Mouse (Mus musculus): ENCODE measurements around the gene Wnt10b. TPM values are rescaled to one million over a fixed set of nuclear protein-coding genes. Genes with fewer than 3 reads are reported as not detected.

Gene Wnt10b
- total RNA-seq, 1 experiment from 2014 or later: not detected

DNA sequence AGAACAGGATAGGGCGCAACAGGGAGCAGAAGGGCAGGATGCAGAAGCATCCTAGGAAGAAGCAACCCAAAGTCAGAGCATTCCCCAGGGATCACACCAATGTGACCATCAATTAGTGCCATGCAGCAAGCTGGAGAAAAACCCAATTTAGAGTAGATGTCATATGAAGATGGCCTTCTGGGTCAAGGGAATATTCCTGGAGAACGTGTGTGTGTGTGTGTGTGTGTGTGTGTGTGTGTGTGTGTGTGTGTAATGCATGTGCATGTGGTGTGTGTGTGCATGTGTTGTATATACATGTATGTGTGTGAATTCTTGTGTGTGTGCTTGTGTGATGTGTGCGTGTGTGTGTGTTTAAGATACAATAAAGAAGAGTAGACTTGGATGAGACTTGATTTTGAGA, 21.0 kb upstream of the Wnt10b start:
- no peak for ATAC-seq (replicated peaks; ENCODE audit: insufficient number of reproducible peaks, low FRiP score, low TSS enrichment, poor library complexity, severe bottlenecking)

DNA sequence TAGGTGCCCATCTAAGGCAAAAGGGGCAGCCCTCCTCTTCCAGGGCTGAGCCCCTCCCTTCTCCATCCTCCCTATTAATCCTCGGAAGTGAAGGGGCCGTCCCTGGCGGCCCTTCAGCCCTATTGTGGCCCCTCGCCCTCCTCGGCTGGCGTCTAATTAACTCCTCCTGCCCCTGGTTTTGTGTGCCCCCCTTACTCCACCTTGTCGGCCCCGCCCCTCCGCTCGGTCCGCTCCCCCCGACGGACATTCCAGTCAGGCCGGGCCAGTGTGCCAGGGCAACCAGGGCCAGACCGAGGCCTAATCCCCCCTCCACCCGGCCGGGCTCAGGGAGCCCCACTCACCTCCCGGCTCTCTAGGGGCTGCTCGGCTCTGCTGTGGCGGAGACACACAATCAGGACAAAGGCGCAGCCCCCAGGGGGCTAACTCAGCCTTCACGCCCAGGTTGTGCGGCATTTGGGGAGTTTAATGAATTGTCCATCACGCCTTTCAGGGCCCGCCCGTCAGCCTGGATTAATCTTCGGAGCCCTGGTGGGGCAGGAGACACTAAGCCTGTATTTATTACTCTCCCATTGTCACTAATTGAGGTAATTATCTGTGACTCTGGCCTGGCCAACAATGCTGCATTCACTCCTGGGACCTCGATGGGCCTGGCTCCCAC, 20.0 kb upstream of the Wnt10b start:
- ATAC-seq (replicated peaks; ENCODE audit: insufficient number of reproducible peaks, low FRiP score, low TSS enrichment, poor library complexity, severe bottlenecking): no peak

DNA sequence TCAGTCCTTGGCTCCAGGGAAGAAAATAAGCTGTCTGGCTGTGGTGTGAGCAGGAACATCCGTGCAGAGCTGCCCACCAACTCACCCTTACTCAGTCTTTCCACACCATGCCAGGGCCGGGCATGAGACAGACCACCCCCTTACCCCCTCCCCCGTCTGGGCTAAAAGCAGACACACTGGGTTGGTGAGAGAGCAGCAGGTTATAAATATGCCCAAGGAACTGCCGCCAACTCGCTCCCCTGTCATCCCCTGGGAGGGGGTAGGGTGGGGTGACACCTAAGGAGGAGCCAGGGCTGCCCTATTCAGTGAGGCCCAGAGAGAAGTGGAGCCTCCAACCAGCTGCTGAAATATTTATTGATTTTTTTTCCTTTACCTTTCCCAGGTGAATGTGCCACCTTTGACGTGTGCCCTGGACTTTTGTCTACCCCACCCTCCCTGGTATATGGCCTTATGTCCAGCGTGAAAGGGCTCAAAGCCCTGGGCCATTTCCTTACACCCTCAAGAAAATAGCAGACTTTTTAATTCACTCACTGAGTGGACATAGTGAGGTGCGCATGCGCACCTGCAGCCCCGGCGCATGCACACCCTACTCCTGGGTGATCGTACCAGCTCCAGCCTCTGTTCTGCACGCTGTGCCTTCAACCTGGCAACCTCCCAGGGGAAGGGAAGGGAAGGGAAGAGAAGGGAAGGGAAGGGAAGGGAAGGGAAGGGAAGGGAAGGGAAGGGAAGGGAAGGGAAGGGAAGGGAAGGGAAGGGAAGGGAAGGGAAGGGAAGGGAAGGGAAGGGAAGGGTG, 19.0 kb upstream of the Wnt10b start:
- no peak for ATAC-seq (replicated peaks; ENCODE audit: insufficient number of reproducible peaks, low FRiP score, low TSS enrichment, poor library complexity, severe bottlenecking)

DNA sequence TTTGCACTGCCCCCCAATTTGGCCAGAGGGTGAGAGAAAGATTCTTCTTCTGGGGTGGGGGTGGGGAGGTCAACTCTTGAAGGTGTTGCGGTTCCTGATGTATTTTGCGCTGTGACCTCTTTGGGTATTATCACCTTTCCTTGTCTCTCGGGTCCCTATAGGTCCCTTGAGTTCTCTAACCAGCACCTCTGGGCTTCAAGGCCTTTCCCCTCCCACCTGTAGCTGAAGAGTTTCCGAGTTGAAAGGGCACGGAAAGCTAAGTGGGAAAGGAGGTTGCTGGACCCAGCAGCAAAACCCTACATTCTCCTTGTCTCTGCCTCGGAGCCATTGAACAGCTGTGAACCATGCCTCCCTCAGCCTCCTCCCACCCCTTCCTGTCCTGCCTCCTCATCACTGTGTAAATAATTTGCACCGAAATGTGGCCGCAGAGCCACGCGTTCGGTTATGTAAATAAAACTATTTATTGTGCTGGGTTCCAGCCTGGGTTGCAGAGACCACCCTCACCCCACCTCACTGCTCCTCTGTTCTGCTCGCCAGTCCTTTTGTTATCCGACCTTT, 15.3 kb upstream of the Wnt10b start:
- no peak for ATAC-seq (replicated peaks; ENCODE audit: insufficient number of reproducible peaks, low FRiP score, low TSS enrichment, poor library complexity, severe bottlenecking)

DNA sequence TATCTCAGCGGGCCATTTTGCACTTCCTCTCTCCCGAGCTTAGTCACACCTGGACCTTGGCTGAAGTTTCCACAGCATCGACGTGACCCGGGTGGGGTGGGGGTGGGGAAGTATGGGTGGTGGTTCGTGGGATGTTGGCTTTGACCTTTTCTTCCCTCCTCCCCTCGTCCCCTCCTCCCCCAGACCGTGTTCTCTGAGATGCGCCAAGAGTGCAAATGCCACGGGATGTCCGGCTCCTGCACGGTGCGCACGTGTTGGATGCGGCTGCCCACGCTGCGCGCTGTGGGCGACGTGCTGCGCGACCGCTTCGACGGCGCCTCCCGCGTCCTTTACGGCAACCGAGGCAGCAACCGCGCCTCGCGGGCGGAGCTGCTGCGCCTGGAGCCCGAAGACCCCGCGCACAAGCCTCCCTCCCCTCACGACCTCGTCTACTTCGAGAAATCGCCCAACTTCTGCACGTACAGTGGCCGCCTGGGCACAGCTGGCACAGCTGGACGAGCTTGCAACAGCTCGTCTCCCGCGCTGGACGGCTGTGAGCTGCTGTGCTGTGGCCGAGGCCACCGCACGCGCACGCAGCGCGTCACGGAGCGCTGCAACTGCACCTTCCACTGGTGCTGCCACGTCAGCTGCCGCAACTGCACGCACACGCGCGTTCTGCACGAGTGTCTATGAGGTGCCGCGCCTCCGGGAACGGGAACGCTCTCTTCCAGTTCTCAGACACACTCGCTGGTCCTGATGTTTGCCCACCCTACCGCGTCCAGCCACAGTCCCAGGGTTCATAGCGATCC, 14.5 kb upstream of the Wnt10b start:
- no peak for ATAC-seq (replicated peaks; ENCODE audit: insufficient number of reproducible peaks, low FRiP score, low TSS enrichment, poor library complexity, severe bottlenecking)

DNA sequence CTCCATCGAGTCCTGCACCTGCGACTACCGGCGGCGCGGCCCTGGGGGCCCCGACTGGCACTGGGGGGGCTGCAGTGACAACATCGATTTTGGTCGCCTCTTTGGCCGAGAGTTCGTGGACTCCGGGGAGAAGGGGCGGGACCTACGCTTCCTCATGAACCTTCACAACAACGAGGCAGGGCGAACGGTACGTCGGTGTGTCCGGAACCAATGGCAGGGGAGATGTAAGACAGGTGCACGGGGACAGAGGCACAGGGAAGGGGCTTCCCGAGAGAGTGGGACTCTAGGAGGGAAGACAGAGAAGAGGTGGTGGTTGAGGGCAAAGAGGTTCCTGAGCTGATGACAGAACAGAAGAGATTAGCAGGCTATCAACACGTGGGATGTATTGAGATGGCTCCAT, 13.8 kb upstream of the Wnt10b start:
- ATAC-seq (replicated peaks; ENCODE audit: insufficient number of reproducible peaks, low FRiP score, low TSS enrichment, poor library complexity, severe bottlenecking): no peak

DNA sequence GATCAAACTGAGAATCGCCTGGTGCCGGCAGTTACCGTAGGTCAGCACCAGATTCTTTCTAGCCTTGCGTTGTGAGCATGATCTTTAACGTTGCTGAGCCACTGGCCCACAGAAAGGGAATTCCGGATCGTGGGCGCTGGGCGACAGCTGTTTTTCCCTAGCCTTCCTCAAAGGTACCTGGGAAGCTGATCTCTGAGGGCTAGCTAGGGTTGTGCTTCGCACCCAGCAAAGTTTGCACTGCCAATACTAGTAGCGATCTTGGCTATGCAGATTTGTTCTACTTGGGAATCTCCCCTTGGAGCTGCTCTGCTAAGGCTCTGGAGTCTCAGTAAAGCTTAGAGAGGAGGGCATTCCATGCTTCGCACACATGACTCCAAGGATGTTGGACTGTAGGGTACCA, 13.3 kb upstream of the Wnt10b start:
- ATAC-seq (replicated peaks; ENCODE audit: insufficient number of reproducible peaks, low FRiP score, low TSS enrichment, poor library complexity, severe bottlenecking): no peak

DNA sequence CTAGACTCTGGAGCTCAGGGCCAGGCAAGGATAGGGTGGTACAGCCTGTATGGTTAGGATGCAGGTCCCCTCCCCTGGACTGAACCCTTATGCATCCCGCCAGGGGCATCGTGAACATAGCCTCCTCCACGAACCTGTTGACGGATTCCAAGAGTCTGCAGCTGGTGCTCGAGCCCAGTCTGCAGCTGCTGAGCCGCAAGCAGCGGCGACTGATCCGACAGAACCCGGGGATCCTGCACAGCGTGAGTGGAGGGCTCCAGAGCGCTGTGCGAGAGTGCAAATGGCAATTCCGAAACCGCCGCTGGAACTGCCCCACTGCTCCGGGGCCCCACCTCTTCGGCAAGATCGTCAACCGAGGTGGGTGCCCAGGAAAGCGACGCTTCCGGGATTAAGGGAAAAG, 12.8 kb upstream of the Wnt10b start:
- no peak for ATAC-seq (replicated peaks; ENCODE audit: insufficient number of reproducible peaks, low FRiP score, low TSS enrichment, poor library complexity, severe bottlenecking)

DNA sequence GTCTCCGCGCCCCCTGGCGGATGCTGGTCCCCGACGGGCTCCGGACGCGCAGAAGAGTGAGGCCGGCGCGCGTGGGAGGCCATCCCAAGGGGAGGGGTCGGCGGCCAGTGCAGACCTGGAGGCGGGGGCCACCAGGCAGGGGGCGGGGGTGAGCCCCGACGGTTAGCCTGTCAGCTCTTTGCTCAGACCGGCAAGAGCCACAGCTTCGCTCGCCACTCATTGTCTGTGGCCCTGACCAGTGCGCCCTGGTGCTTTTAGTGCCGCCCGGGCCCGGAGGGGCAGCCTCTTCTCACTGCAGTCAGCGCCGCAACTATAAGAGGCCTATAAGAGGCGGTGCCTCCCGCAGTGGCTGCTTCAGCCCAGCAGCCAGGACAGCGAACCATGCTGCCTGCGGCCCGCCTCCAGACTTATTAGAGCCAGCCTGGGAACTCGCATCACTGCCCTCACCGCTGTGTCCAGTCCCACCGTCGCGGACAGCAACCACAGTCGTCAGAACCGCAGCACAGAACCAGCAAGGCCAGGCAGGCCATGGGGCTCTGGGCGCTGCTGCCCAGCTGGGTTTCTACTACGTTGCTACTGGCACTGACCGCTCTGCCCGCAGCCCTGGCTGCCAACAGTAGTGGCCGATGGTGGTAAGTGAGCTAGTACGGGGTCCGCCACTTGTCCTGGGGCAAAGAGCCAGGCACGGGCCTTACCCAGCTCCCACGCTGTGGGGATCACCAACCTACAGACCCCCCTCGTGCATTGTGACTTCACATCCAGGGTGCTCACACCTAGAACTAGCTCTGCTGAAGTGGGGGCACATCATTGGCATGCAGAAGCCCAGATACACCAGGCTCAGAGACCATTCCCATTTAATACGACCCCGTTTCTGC, 11.9 kb upstream of the Wnt10b start, which contains the start of gene Wnt1:
TSS of gene Wnt1 (plus strand) at position 197 of the 875 bp plus-strand sequence.
- no peak for ATAC-seq (replicated peaks; ENCODE audit: insufficient number of reproducible peaks, low FRiP score, low TSS enrichment, poor library complexity, severe bottlenecking)

DNA sequence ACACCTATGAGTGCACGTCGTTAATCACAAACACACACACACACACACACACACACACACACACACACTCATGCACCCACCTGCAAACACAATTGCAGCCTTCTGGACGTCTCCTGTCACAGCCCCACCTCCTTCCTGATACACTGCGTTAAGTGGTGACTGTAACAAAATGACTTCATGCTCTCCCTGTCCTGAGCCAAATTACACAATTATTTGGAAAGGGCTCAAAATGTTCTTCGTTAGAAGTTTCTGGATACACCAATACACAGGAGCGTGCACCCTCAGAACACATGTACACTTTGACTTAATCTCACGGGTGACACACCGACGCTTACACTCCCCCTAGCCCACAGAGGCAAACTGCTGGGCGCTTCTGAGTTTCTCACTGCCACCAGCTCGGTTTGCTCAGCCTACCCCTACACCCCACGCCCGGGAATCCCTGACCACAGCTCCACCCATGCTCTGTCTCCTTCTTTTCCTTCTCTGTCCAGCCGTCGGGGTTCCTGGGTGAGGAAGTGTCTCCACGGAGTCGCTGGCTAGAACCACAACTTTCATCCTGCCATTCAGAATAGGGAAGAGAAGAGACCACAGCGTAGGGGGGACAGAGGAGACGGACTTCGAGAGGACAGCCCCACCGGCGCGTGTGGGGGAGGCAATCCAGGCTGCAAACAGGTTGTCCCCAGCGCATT, 11.2 kb upstream of the Wnt10b start:
- no peak for ATAC-seq (replicated peaks; ENCODE audit: insufficient number of reproducible peaks, low FRiP score, low TSS enrichment, poor library complexity, severe bottlenecking)

DNA sequence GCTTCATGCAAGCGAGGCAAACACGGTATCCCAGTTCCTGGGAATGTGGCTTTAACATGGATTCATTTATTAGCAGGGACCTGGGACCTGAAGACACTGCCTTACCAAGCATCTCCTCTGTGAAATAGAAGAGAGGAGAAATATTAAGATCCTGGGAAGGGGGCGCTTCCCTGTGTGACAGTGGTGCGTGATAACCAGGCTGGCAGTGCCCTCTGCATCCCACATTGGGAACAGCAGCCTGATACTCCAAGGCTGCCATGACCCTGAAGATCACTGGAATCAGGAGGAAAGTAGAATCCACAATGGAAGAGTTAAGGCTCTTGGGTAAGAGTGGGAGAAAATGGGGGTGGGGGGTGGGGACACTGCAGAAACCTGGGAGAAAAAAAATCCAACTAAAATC, 10.0 kb upstream of the Wnt10b start:
- no peak for ATAC-seq (replicated peaks; ENCODE audit: insufficient number of reproducible peaks, low FRiP score, low TSS enrichment, poor library complexity, severe bottlenecking)

DNA sequence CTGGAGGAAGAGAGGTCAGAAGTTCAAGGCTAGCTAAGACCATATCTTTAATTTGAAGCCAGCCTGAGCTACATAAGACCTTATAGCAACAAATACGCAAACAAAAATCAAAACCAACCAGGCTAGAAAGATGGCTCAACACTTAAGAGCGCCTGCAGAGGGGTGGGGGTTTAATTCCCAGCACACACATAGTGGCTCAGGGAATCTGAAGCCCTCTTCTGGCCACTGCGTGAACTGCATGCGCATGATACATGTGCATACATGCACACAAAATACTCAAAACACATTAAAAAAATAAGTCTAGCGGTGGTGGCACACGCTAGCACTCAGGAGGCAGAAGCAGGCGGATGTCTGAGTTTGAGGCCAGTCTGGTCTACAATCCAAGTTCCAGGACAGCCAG, 7.8 kb upstream of the Wnt10b start:
- ATAC-seq (replicated peaks; ENCODE audit: insufficient number of reproducible peaks, low FRiP score, low TSS enrichment, poor library complexity, severe bottlenecking): no peak

DNA sequence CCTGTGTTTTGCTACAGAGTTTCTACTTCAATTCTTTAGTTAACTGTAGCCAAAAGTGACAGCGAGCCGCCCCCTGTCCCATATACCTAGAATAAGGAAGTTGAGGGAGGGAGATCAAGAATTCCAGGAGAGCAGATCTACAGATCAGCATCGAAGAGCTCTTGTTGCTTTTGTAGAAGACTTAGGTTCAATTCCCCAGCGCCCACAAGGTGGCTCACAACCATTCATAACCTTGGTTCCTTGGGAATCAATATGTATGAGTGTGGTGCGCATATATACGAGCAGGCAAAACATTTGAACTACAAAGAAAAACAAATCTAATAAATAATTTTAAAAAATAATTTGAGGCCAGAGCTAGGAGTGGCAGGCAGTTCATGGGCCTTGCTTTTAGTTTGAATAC, 3.2 kb upstream of the Wnt10b start:
- no peak for ATAC-seq (replicated peaks; ENCODE audit: insufficient number of reproducible peaks, low FRiP score, low TSS enrichment, poor library complexity, severe bottlenecking)

DNA sequence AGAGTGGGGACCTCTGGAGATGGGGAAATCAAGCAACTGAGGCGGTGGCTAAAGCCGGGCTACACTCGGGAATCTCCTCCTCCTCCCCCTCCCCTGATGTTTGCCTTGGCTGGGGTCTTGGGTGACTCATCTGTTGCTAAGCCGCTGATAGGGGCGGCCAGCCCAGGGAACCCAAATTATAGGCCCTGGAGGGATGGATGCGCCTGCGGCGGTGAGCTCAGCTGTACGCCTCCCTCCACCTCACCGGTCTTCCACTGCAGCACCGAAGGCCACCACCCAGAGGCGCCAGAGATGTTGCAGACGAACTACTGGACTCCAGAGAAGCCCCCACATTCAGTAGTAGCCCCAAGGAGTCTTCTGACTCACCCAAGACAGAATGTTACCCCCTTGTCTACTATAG, 2.6 kb upstream of the Wnt10b start:
- no peak for ATAC-seq (replicated peaks; ENCODE audit: insufficient number of reproducible peaks, low FRiP score, low TSS enrichment, poor library complexity, severe bottlenecking)

DNA sequence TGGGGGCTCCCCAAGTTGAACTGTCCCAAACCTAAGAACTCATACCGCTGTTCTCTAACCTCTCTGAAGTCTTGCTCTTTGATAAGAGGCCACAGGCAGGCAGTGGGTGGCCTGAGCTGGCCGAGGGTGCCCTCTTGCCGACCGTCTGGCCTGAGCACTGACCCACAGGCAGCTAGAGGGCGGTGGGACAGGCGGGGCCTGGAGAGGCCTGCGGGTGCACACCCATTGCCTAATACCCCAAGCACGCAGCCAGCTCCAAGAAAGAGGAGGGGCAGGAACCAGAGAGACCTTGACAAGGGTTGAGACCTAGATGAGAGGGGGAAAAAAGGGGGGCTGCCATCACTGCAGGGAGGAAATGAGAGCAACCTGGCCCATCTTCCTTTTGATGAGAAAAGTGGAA, 2.1 kb upstream of the Wnt10b start:
- no peak for ATAC-seq (replicated peaks; ENCODE audit: insufficient number of reproducible peaks, low FRiP score, low TSS enrichment, poor library complexity, severe bottlenecking)

DNA sequence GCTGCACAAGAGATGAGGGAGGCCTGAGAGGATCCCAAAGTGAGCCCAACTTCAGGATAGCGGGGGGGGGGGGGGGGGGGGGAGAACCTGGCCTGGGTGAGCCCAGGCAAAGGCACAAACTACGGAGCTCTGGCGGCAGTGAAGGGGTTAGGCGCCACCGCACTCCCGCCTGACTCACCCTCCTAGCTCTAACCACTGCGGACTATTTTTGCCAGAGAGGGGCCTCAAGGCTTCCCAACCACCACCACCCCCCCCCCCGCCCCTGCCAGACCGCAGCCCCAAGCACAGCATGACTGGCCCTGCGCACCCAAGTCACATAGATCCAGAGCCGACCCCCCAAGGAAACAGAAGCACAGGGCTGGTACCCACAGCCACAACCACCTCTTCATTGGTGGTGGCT, 856 bp upstream of the Wnt10b start:
- no peak for ATAC-seq (replicated peaks; ENCODE audit: insufficient number of reproducible peaks, low FRiP score, low TSS enrichment, poor library complexity, severe bottlenecking)

DNA sequence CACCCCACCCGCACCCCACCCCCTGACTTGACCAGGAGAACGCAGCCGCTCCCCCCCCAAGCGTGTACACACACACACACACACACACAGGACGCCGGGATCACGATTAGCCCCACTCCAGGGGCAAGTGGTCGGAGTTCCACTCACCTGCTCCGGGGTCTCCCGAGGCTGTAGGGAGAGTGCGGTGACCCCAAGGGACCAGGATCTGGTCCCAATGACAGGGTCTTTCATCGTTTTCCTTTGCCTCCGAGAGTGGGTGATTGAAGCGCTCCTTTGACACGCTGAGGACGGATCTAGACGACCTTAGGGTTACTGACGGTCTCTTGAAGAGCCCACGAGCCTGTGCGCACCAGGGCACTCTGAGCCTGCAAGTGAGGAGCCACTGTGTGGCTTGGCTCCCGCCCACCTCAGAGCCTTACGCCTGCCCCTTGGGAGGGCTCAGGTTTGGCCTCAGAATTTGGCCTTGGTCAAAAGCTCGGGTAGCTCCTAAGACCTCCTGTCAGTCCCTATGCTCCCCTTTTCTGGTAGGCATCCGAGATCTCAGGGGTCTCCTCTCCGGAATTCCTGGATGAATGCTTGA, 331 bp upstream of the Wnt10b start:
- ATAC-seq (replicated peaks; ENCODE audit: insufficient number of reproducible peaks, low FRiP score, low TSS enrichment, poor library complexity, severe bottlenecking): no peak

Data from monocyte, adult 5-6 weeks (primary cell).